Comparison of ENCODE assay signal across 14 mouse cellular contexts in genomic region chr13:84056998-84057397, GRCm38 (mm10).
DNase-seq lines count a peak whose midpoint lies in the region; ATAC-seq and TF ChIP-seq lines count a peak whose summit lies in the region.
"Had no signal": no experiment of that assay in that cellular context is flagged by ENCODE, and none has a peak within 500 bp of the region (broad histone marks: within the 10 kb centered on the region; RNA-seq: fewer than 3 reads in every experiment).

No protein-coding gene starts in this region.

- DNase-seq in kidney, postnatal 4 days, result no peak
- DNase-seq in cerebellum, postnatal 25 days, result peak; percentile 48 to 68
- no peak for DNase-seq in spleen, postnatal 14 days (ENCODE audit: low spot score in 2 of 2)
- DNase-seq in gastrocnemius, adult 2 months, result no peak
- DNase-seq in spleen, adult 12 weeks (ENCODE audit: low spot score), result no peak
- DNase-seq: adrenal gland, adult 2 months; gastrocnemius, postnatal 36 days; heart, postnatal 4 days had no signal

- no peak overlapping the region for H3K4me3 ChIP-seq in kidney, embryonic 15.5 days (replicated peaks)
- H3K4me3 ChIP-seq in hindbrain, embryonic 12.5 days, result no peak overlapping the region
- H3K4me3 ChIP-seq in midbrain, embryonic 16.5 days (ENCODE audit: low read depth, low read length), result no peak overlapping the region
- no peak overlapping the region for H3K4me3 ChIP-seq in gastrocnemius, adult 2 months
- H3K4me3 ChIP-seq: erythroblast, embryonic 14.5 days; liver, embryonic 15.5 days had no signal

- no peak for ATAC-seq in kidney, embryonic 15.5 days (replicated peaks; ENCODE audit: low FRiP score)
- peak; percentile 79 for ATAC-seq in hindbrain, embryonic 12.5 days (ENCODE audit: low FRiP score)
- ATAC-seq in midbrain, embryonic 16.5 days, result peak; percentile 18; the same call in 1 of the 2 replicates

- no peaks in the 10 kb centered on the region for H3K27me3 ChIP-seq in kidney, embryonic 15.5 days
- no peaks in the 10 kb centered on the region for H3K27me3 ChIP-seq in hindbrain, embryonic 12.5 days
- no peaks in the 10 kb centered on the region for H3K27me3 ChIP-seq in midbrain, embryonic 16.5 days (ENCODE audit: control insufficient read depth, insufficient read depth, low read depth, low read length)
- H3K27me3 ChIP-seq: liver, embryonic 15.5 days had no signal

- no peak overlapping the region for H3K4me2 ChIP-seq in kidney, embryonic 15.5 days
- H3K4me2 ChIP-seq in hindbrain, embryonic 12.5 days (replicated peaks), result 0 out of 2 replicates have a peak overlapping the region, but pooled peaks have one; percentile 1
- peak overlapping the region; percentile 25 for H3K4me2 ChIP-seq in midbrain, embryonic 16.5 days (ENCODE audit: low read length)
- H3K4me2 ChIP-seq: liver, embryonic 15.5 days had no signal

- no peaks in the 10 kb centered on the region for H3K36me3 ChIP-seq in kidney, embryonic 15.5 days
- H3K36me3 ChIP-seq in hindbrain, embryonic 12.5 days, result no peaks in the 10 kb centered on the region
- H3K36me3 ChIP-seq in midbrain, embryonic 16.5 days (ENCODE audit: control insufficient read depth, insufficient read depth, low read length), result no peaks in the 10 kb centered on the region
- H3K36me3 ChIP-seq: liver, embryonic 15.5 days had no signal

- H3K27ac ChIP-seq in kidney, embryonic 15.5 days, result peak overlapping the region; percentile 71
- H3K27ac ChIP-seq in hindbrain, embryonic 12.5 days, result peak overlapping the region; percentile 91
- peak overlapping the region; percentile 92 for H3K27ac ChIP-seq in midbrain, embryonic 16.5 days (ENCODE audit: low read length)
- H3K27ac ChIP-seq in gastrocnemius, adult 2 months, result no peak overlapping the region
- H3K27ac ChIP-seq: kidney, postnatal 0 days; liver, embryonic 15.5 days had no signal

- TF ChIP-seq CTCF in gastrocnemius, adult 2 months (IDR thresholded peaks at IDR 0.05), result no peak

- H3K9me3 ChIP-seq in kidney, embryonic 15.5 days (replicated peaks), result no peaks in the 10 kb centered on the region
- no peaks in the 10 kb centered on the region for H3K9me3 ChIP-seq in hindbrain, embryonic 12.5 days (replicated peaks)
- no peaks in the 10 kb centered on the region for H3K9me3 ChIP-seq in midbrain, embryonic 16.5 days (replicated peaks; ENCODE audit: control insufficient read depth, low read length, poor library complexity, severe bottlenecking)
- H3K9me3 ChIP-seq: liver, embryonic 15.5 days had no signal

- intact Hi-C loops in gastrocnemius, adult 2 months (cut with DNase I), result no loop called here

- H3K9ac ChIP-seq in kidney, embryonic 15.5 days, result no peak overlapping the region
- no peak overlapping the region; the same call in 1 of the 2 replicates for H3K9ac ChIP-seq in hindbrain, embryonic 12.5 days
- H3K9ac ChIP-seq in midbrain, embryonic 16.5 days (ENCODE audit: low read depth, low read length), result peak overlapping the region; percentile 54; the same call in 1 of the 2 replicates
- H3K9ac ChIP-seq: liver, embryonic 15.5 days had no signal

- 56% methylated on average over 5 of the region's 5 CpGs for WGBS in kidney, embryonic 15.5 days
- WGBS in hindbrain, embryonic 12.5 days, result 24% methylated on average over 5 of the region's 5 CpGs
- 14% methylated on average over 5 of the region's 5 CpGs for WGBS in midbrain, embryonic 16.5 days

- peaks cover 17% of the 10 kb centered on the region for H3K4me1 ChIP-seq in kidney, embryonic 15.5 days
- H3K4me1 ChIP-seq in hindbrain, embryonic 12.5 days, result peaks cover 35% of the 10 kb centered on the region
- H3K4me1 ChIP-seq in midbrain, embryonic 16.5 days (ENCODE audit: control insufficient read depth, insufficient read depth, low read length), result peaks cover 27% of the 10 kb centered on the region
- H3K4me1 ChIP-seq: liver, embryonic 15.5 days had no signal

Comparison
In these comparisons a context has a peak if more than half of its experiments do, and no peak if none do; other contexts are left out.
1. DNase-seq: peak in cerebellum, postnatal 25 days (2 of 2); none in kidney, postnatal 4 days (0 of 2), spleen, postnatal 14 days (0 of 2), gastrocnemius, adult 2 months (single experiment) and spleen, adult 12 weeks (single experiment).